Mouse (Mus musculus) kidney, adult 2 months (tissue): ENCODE measurements around the gene Glo1. TPM values are rescaled to one million over a fixed set of nuclear protein-coding genes. Genes with fewer than 3 reads are reported as not detected.
"Not testable (repeated sequence)": the region's sequence is repeated elsewhere in the genome, so short reads cannot be mapped to it uniquely, and the experiment has no call there.

Experiments used
- DNase-seq: peaks from one replicate; pipeline ENCODE4 v3.0.0; 2021
- H3K27ac ChIP-seq: fragments of 200-500 bp; 2 replicates; pipeline ENCODE4 v1.5.1; 2012; ENCODE audit warnings: low read depth, low read length, control low read depth, inconsistent platforms; ENCODE audit not compliant: insufficient read depth
- H3K27me3 ChIP-seq: fragments of 200-500 bp; replicated peaks from 2 replicates; pipeline ENCODE4 v1.6.1; 2012; ENCODE audit warnings: mild to moderate bottlenecking, moderate library complexity, low read length, inconsistent platforms; ENCODE audit not compliant: control insufficient read depth, insufficient read depth
- H3K36me3 ChIP-seq: fragments of 200-500 bp; 2 replicates; pipeline ENCODE4 v1.6.1; 2012; ENCODE audit warnings: mild to moderate bottlenecking, moderate library complexity, low read length, inconsistent platforms; ENCODE audit not compliant: control insufficient read depth, insufficient read depth
- H3K4me1 ChIP-seq: fragments of 200-500 bp; 2 replicates; pipeline ENCODE4 v1.6.1; 2011; ENCODE audit warnings: low read length; ENCODE audit not compliant: control insufficient read depth, insufficient read depth
- H3K4me3 ChIP-seq: fragments of 200-500 bp; 2 replicates; pipeline ENCODE4 v1.5.1; 2011; ENCODE audit warnings: mild to moderate bottlenecking, low read depth, low read length, control low read depth; ENCODE audit not compliant: insufficient read depth
- CTCF ChIP-seq: fragments of 200-500 bp; conservative IDR thresholded peaks from 2 replicates; pipeline ENCODE4 v1.5.1; 2011; ENCODE audit warnings: low read depth, mild to moderate bottlenecking, control low read depth, low read length, moderate library complexity, mixed read lengths; ENCODE audit not compliant: insufficient read depth, insufficient read length
- POLR2A ChIP-seq: fragments of 200-500 bp; IDR thresholded peaks from one replicate; pipeline ENCODE4 v1.6.1; 2011; ENCODE audit warnings: low read depth, low read length, control low read depth
- WGBS: fragments of 180-500 bp; shearing (Covaris S2); methylation state at CpG from one replicate; pipeline ENCODE4 v1.1.7; 2018; 5-methylcytosine and 5-hydroxymethylcytosine counted together
- polyA plus RNA-seq: library from polyadenylated mRNA; depleted of rRNA; stranded (reverse); fragments of >200 nt; gene quantifications from 2 replicates; pipeline ENCODE4 v1.2.3, GENCODE M21; 2012; rRNA removed

The Glo1 gene
- 66.6 and 89.0 TPM in 2 replicates for polyA plus RNA-seq

DNA sequence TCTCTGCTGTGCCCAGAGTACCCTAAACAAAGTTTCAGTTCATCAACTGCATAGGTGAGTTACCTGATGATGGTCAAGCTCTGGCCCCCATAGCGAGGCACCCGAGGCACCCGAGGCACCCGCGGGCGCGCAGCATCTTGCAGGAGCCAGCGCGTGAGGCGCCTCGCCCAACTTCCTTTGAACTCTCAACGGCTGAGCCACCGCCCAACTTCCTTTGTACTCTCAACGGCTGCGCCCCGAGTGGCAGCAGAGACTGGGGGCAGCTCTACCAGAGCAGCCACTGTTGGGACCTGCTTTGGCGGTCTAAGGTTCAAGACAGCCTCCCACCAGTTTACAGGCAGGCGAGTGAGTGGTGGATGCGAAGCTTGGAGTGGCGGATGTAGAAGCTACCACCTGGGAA lies at the start of gene Glo1:
TSS of gene Glo1 (minus strand) at position 153 of the 400 bp plus-strand sequence.
- not testable (repeated sequence) for H3K4me1 ChIP-seq, DNase-seq, H3K27ac ChIP-seq, H3K4me3 ChIP-seq, H3K27me3 ChIP-seq, H3K36me3 ChIP-seq
- WGBS, result no CpG with 5 or more reads among the region's 20 CpGs

DNA sequence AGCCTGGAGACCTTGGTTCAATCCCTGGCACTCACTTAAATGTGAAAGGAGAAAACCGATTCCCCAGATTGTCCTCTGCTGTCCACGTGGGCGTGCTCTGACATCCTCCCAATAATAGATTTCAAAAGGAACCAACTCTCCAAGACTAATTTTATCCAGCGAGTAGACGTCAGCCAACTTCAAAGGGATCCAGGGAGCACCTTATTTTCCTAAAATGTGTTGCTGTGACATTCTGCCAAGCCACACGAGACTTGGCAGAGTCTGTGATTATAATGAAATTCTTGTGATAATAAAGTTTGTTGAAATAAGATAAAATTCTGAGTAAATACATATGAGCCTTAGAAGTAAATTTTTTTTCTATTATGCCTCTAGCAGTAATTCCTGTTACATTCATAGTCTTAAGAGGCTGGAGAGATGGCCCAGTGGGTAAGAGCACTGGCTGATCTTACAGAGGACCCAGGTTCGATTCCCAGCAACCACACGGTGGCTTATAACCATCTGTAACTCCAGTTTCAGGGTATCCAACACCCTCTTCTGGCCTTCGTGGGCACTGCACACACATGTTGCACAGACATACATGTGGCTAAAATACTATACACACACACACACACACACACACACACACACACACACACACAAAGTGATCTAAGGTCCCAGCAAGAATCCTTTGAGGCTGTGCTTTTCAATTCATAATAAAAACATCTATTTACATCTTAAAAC lies 48.5 kb upstream of the Glo1 start:
- H3K27me3 ChIP-seq, result no peaks in the 10 kb centered on the region
- TF ChIP-seq POLR2A (no peak), CTCF (no peak)
- no peaks in the 10 kb centered on the region for H3K36me3 ChIP-seq
- no peaks in the 10 kb centered on the region for H3K4me1 ChIP-seq
- H3K4me3 ChIP-seq, result no peak overlapping the region
- 83% methylated on average over 9 of the region's 9 CpGs for WGBS
- H3K27ac ChIP-seq, result no peak overlapping the region
- no peak for DNase-seq

DNA sequence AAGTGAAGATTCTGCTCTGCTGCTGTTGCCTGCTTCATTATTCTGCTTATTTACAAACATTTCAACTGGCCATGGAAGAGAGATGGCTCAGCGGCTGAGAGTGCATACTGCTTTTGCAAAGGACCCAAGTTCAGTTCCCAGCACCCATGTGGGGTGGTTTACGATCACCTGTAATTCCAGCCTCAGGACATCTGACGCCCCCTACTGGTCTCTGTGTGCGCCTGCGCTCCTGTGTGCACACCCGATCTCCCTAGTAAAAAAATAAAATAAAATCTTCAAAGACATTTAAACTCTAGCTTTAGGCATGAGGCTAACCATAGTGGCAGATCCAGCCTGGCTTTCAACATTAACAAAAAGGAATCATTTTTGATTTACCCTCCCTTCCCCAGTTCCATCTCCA lies 46.4 kb upstream of the Glo1 start:
- H3K36me3 ChIP-seq, result no peaks in the 10 kb centered on the region
- no peak overlapping the region for H3K27ac ChIP-seq
- TF ChIP-seq POLR2A, result no peak
- TF ChIP-seq CTCF, result no peak
- H3K4me1 ChIP-seq, result no peaks in the 10 kb centered on the region
- H3K4me3 ChIP-seq, result no peak overlapping the region
- DNase-seq, result no peak
- WGBS, result 93% methylated on average over 6 of the region's 6 CpGs
- H3K27me3 ChIP-seq, result no peaks in the 10 kb centered on the region

DNA sequence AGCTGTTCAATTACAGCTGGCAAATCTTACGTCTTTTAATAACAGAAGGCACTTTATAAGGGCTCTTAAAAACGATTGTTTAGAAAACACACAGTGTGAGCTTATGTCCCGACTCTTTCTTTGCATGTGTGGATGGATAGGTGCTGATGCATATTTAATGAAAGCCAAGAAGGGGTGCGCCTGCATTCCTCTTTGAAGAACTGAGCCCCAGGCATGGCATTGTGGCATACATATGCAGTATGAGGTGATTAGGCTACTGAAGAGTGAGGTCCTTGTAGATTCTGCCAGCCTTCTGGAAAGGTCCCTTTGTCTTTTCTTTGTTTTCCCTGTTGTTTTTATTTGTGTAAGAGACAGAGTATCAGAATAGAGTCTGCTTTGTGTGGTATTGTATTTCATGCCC lies 45.9 kb upstream of the Glo1 start:
- Histone ChIP-seq H3K4me1 (no peaks in the 10 kb centered on the region), H3K4me3 (no peak overlapping the region), H3K36me3 (no peaks in the 10 kb centered on the region), H3K27ac (no peak overlapping the region), H3K27me3 (no peaks in the 10 kb centered on the region)
- TF ChIP-seq POLR2A (no peak), CTCF (no peak)
- no peak for DNase-seq
- 69% methylated on average over 4 of the region's 4 CpGs for WGBS

DNA sequence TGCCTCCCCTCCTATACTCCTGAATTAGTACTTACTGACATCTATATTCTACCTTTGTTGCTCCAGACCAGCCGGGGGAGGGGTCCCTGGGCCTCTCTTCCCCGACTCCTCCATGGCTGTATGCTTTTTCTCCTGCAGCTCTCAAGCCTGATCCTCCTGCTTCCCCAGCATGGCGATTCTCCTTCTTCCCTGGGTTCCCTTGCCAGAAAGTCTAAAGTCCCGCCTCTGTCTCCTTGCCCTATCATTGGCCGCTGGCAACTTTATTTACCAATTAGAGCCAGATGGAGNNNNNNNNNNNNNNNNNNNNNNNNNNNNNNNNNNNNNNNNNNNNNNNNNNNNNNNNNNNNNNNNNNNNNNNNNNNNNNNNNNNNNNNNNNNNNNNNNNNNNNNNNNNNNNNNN lies 38.2 kb upstream of the Glo1 start:
- WGBS, result 75% methylated on average over 5 of the region's 5 CpGs

DNA sequence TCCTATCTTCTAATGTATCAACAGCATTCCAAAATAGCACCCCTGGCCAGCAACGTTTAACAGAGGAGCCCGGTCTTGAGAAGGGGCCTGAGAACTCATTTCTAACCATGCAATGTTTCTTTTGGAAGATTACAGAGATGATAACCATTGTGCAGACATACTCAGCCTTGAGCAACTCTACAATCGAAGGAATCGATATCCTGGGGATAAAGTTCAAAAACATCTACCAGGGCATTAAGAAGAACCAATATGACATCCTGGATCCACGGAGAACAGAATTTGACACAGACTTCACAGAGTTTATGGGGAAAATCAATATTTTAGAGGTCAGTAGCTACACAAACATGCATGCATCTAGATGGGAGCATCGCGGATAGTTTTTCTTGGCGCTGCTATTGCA lies 36.5 kb upstream of the Glo1 start:
- no peaks in the 10 kb centered on the region for H3K4me1 ChIP-seq
- H3K36me3 ChIP-seq, result no peaks in the 10 kb centered on the region
- H3K4me3 ChIP-seq, result no peak overlapping the region
- DNase-seq, result no peak
- no peaks in the 10 kb centered on the region for H3K27me3 ChIP-seq
- H3K27ac ChIP-seq, result no peak overlapping the region
- TF ChIP-seq POLR2A, result no peak
- no peak for TF ChIP-seq CTCF
- WGBS, result 87% methylated on average over 8 of the region's 8 CpGs

More for the DNA sequence above, 38.2 kb upstream of the Glo1 start:
- H3K4me1 ChIP-seq, result no peaks in the 10 kb centered on the region
- no peak overlapping the region for H3K4me3 ChIP-seq
- no peak overlapping the region for H3K27ac ChIP-seq
- TF ChIP-seq POLR2A, result no peak
- no peak for TF ChIP-seq CTCF
- H3K36me3 ChIP-seq, result no peaks in the 10 kb centered on the region
- DNase-seq, result no peak
- no peaks in the 10 kb centered on the region for H3K27me3 ChIP-seq

DNA sequence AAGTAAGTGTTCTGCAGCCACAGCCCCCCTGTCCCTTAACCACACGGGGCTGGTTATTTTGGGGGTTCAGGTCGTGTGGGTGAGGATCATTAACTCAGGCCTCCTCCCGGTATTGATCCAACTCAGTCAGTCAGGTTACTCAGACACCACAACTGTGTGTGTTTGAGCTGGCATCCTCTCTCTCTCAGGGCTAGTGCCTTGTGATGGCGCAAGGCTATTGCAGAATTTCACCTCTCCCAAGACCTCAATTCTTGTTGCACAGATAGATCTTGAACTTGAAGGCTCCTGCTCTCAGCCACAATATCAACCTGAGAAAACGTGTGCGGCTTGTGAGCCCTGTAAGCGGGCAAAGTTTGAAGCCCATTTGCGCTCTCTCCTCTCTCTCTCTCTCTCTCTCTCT lies 35.5 kb upstream of the Glo1 start:
- Histone ChIP-seq H3K4me3 (no peak overlapping the region), H3K36me3 (no peaks in the 10 kb centered on the region), H3K4me1 (no peaks in the 10 kb centered on the region), H3K27me3 (no peaks in the 10 kb centered on the region), H3K27ac (no peak overlapping the region)
- 68% methylated on average over 8 of the region's 8 CpGs for WGBS
- no peak for DNase-seq
- TF ChIP-seq POLR2A, result no peak
- no peak for TF ChIP-seq CTCF
